Mouse (Mus musculus): ENCODE results near the gene Tpgs1. TPM values are rescaled to one million over a fixed set of nuclear protein-coding genes. Genes with fewer than 3 reads are reported as not detected.

The Tpgs1 gene
- polyA plus RNA-seq, 1 experiment from 2014 or later: 54.6 TPM

DNA sequence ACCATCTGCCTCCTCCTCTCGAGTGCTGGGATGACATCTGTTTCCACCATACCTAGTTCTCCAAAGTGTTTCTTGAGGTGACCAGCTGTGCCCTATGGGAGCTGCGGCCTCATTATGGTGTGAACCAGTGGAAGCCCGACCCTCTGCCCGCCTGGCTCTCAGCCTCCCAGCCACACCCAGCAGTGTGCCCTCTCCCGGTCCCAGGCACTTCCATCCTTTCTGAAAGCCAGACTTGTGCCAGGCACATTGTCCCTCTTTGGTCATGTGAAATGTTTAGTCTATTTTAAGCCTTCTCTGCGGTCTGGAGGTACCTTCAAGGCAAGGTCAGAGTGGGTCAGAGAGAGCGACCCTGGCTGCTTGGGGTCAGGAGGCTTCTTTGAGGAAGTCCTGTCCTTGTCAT lies 54.5 kb downstream of the Tpgs1 start:
- 74% methylated on average over 7 of the region's 7 CpGs for WGBS
- no peak for ATAC-seq (ENCODE audit: insufficient number of reproducible peaks, low FRiP score, low TSS enrichment, low read depth)
- Histone ChIP-seq H3K4me1 (no peaks in the 10 kb centered on the region), H3K4me3 (no peak overlapping the region), H3K27ac (no peak overlapping the region), H3K4me2 (no peak overlapping the region), H3K27me3 (peaks cover 19% of the 10 kb centered on the region), H3K9ac (no peak overlapping the region), H3K9me3 (no peaks in the 10 kb centered on the region), H3K36me3 (no peaks in the 10 kb centered on the region)

Other genes starting within 250 kb of the Tpgs1 start
- not detected in 2 replicates for gene Vmn2r83, start 200.6 kb upstream of the Tpgs1 start, polyA plus RNA-seq (2015; fragmentation: Nextera tagmentation; extraction: Ambion mirVana)
- gene Plpp2, start 135.6 kb upstream of the Tpgs1 start, polyA plus RNA-seq (2015; fragmentation: Nextera tagmentation; extraction: Ambion mirVana): 25.5 and 28.3 TPM in 2 replicates
- gene Mier2, start 114.2 kb upstream of the Tpgs1 start, polyA plus RNA-seq (2015; fragmentation: Nextera tagmentation; extraction: Ambion mirVana): 65.5 and 66.4 TPM in 2 replicates
- not detected in 2 replicates for gene Theg, start 82.0 kb upstream of the Tpgs1 start, polyA plus RNA-seq (2015; fragmentation: Nextera tagmentation; extraction: Ambion mirVana)
- gene C2cd4c, start 55.3 kb upstream of the Tpgs1 start, polyA plus RNA-seq (2015; fragmentation: Nextera tagmentation; extraction: Ambion mirVana): not detected in 2 replicates
- 7.8 and 10.1 TPM in 2 replicates for gene Shc2, start 31.5 kb upstream of the Tpgs1 start, polyA plus RNA-seq (2015; fragmentation: Nextera tagmentation; extraction: Ambion mirVana)
- gene Odf3l2, start 23.6 kb upstream of the Tpgs1 start, polyA plus RNA-seq (2015; fragmentation: Nextera tagmentation; extraction: Ambion mirVana): 0.12 TPM in 1 of 2 replicates, not detected in the other
- gene Madcam1, start 4.8 kb upstream of the Tpgs1 start, polyA plus RNA-seq (2015; fragmentation: Nextera tagmentation; extraction: Ambion mirVana): 5.4 and 5.8 TPM in 2 replicates
- 100 and 110 TPM in 2 replicates for gene Cdc34, start 12.8 kb downstream of the Tpgs1 start, polyA plus RNA-seq (2015; fragmentation: Nextera tagmentation; extraction: Ambion mirVana)
- gene Gzmm, start 19.7 kb downstream of the Tpgs1 start, polyA plus RNA-seq (2015; fragmentation: Nextera tagmentation; extraction: Ambion mirVana): 0.86 and 1.3 TPM in 2 replicates
- 910 and 960 TPM in 2 replicates for gene Bsg, start 35.1 kb downstream of the Tpgs1 start, polyA plus RNA-seq (2015; fragmentation: Nextera tagmentation; extraction: Ambion mirVana)
- 0.08 TPM in 1 of 2 replicates, not detected in the other for gene Hcn2, start 47.3 kb downstream of the Tpgs1 start, polyA plus RNA-seq (2015; fragmentation: Nextera tagmentation; extraction: Ambion mirVana)
- gene Polrmt, start 77.2 kb downstream of the Tpgs1 start, polyA plus RNA-seq (2015; fragmentation: Nextera tagmentation; extraction: Ambion mirVana): 35.8 and 41.5 TPM in 2 replicates
- 0.95 and 2.2 TPM in 2 replicates for gene Fgf22, start 85.7 kb downstream of the Tpgs1 start, polyA plus RNA-seq (2015; fragmentation: Nextera tagmentation; extraction: Ambion mirVana)
- 93.2 and 104 TPM in 2 replicates for gene Rnf126, start 97.6 kb downstream of the Tpgs1 start, polyA plus RNA-seq (2015; fragmentation: Nextera tagmentation; extraction: Ambion mirVana)
- 21.2 and 22.2 TPM in 2 replicates for gene Fstl3, start 107.9 kb downstream of the Tpgs1 start, polyA plus RNA-seq (2015; fragmentation: Nextera tagmentation; extraction: Ambion mirVana)
- 0.10 and 0.12 TPM in 2 replicates for gene Prss57, start 121.6 kb downstream of the Tpgs1 start, polyA plus RNA-seq (2015; fragmentation: Nextera tagmentation; extraction: Ambion mirVana)
- 79.9 and 84.8 TPM in 2 replicates for gene Palm, start 124.2 kb downstream of the Tpgs1 start, polyA plus RNA-seq (2015; fragmentation: Nextera tagmentation; extraction: Ambion mirVana)
- gene Misp, start 151.6 kb downstream of the Tpgs1 start, polyA plus RNA-seq (2015; fragmentation: Nextera tagmentation; extraction: Ambion mirVana): 0.56 and 1.6 TPM in 2 replicates
- 301 and 303 TPM in 2 replicates for gene Ptbp1, start 185.1 kb downstream of the Tpgs1 start, polyA plus RNA-seq (2015; fragmentation: Nextera tagmentation; extraction: Ambion mirVana)
- 3.7 and 5.1 TPM in 2 replicates for gene Prtn3, start 205.1 kb downstream of the Tpgs1 start, polyA plus RNA-seq (2015; fragmentation: Nextera tagmentation; extraction: Ambion mirVana)
- gene Plppr3, start 205.3 kb downstream of the Tpgs1 start, polyA plus RNA-seq (2015; fragmentation: Nextera tagmentation; extraction: Ambion mirVana): 53.0 and 60.1 TPM in 2 replicates
- 0.36 and 0.40 TPM in 2 replicates for gene Elane, start 216.9 kb downstream of the Tpgs1 start, polyA plus RNA-seq (2015; fragmentation: Nextera tagmentation; extraction: Ambion mirVana)
- 0.27 TPM in 1 of 2 replicates, not detected in the other for gene Cfd, start 221.5 kb downstream of the Tpgs1 start, polyA plus RNA-seq (2015; fragmentation: Nextera tagmentation; extraction: Ambion mirVana)
- gene Med16, start 239.6 kb downstream of the Tpgs1 start, polyA plus RNA-seq (2015; fragmentation: Nextera tagmentation; extraction: Ambion mirVana): 35.4 and 37.7 TPM in 2 replicates
- not detected in 2 replicates for gene Gm26602, start 241.5 kb downstream of the Tpgs1 start, polyA plus RNA-seq (2015; fragmentation: Nextera tagmentation; extraction: Ambion mirVana)
- 1.0 and 1.2 TPM in 2 replicates for gene Kiss1r, start 247.6 kb downstream of the Tpgs1 start, polyA plus RNA-seq (2015; fragmentation: Nextera tagmentation; extraction: Ambion mirVana)

All from limb, embryonic 15.5 days (tissue).